Mouse (Mus musculus) heart, adult 8-10 months (tissue): ENCODE results near the gene Ttc37. TPM values are rescaled to one million over a fixed set of nuclear protein-coding genes. Genes with fewer than 3 reads are reported as not detected.

Experiments used
- DNase-seq: peaks from one replicate; pipeline ENCODE4 v3.0.0; 2022; ENCODE audit warnings: low spot score
- total RNA-seq, 4 experiments: library from RNA; stranded (reverse); gene quantifications; 2 replicates each; pipeline ENCODE4 v1.2.4; 2022

Ttc37 gene
- total RNA-seq: 10 to 100 TPM in 3 of 4 experiments, 1 to 10 TPM in 1; 8.8 to 11.0 (median 10.2) TPM

DNA sequence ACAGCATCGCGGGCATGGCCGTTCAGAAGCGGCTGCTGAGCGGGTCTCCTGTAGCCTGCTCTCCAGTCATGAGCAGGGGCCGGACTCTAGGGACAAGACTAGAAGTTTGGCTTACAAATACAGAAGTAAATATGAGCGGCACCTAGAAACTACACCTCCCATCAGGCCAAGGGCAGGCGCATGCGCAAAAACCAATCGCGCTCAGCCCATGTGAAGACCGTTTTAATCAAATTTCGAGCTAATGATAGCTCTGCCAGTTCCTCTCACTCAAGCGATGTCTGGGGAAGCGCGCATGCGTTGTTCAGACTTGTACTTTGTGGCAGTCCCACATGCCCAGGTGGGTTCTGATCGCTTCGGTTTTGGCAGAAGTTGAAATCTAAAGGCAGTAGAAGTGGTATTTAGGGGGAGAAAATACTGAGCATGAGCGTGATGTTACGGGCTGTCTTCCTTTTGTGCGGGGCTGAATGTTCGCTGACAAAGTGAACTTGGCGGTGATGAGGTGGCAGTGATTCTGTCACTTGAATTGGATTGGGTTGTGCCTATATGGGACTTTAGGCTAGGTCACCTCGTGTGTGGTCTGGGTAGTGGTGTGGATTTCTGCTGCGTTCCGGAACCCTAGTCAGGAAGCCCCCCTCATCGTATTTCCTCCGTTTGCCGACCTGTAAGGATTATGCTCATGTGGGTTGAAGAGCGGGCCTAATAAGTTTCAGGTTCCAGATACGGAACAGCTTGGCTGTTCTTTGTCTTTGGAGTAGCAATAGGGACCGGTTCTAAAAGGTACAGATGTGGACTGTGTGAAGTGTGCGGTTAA is at the start of gene Ttc37, which contains the start of gene Arsk:
TSS of gene Ttc37 (plus strand) at position 242 of the 811 bp plus-strand sequence.
TSS of gene Arsk (minus strand) at position 168 of the 811 bp plus-strand sequence.
- DNase-seq: peak; percentile 96

DNA sequence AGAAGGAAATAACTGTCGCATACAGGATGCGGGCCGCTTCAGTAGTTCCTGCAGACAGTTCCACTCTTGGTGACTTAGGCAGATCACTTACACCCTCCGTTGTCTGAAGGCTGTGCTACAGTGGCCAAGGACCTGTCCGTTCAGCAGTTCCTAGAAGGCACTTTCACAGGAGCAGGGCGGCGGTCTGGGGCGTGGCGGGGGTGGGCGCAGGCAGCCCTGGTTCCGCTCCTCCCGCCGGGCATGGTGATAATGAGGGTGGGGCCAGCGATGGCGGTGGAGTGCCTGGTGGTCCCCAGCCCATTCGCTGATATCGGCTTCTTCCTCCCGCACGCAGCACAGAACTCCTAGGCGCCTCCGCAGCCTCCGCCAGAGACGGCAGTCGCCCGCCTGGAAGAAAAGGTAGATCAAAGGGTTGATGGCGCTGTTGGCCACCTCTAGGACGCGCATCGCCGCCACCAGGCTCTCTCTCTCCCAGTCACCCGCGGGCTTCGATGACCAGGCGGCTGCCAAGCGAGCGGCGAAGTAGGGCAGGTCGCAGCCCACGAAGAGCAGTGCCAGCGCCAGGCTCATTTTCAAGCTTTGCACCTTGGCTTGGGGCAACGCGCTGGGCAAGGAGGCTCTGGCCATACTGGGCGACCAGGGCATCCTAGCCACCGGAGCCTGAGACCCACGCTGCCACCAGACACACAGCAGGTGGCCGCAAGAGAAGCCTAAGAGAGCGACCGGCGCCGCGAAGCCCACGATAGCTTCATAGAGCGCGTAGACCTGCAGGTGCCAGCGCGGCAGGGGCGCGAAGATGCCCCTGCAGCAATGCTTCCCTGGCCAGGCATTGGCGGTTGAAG is 42.9 kb upstream of the Ttc37 start:
- peak; percentile 11 for DNase-seq

DNA sequence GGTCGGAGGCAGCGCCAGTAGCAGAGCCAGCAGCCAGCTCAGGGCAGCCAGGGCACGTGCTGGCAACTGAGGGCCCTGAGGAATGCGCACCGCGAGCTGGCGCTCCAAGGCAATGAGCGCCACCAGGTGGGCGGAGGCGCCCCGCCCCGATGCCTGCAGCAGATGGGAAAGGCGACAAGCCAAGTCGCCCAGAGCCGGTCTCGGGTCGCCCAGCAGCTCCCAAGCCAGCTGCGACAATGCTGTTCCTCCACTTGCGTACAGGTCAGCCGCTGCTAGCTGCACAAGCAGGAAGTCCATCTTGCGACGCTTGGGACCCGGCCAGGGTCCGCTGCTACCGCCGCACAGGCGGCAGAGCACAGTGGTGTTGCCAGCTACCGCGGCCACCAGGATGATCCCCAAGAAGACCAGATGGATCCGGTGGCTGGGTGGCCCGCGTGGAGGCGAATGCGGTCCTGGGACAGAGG is 42.2 kb upstream of the Ttc37 start:
- DNase-seq: peak; percentile 21

GRCm38 (mm10) chr13:76056896-76057266 is 41.7 kb upstream of the Ttc37 start, which contains the start of gene Gpr150:
Gpr150 (minus strand) TSS chr13:76056996.
- no peak for DNase-seq

GRCm38 (mm10) chr13:76057267-76058069 is 41.1 kb upstream of the Ttc37 start:
- DNase-seq: no peak

- no peak for DNase-seq
These were observed 38.9 kb upstream of the Ttc37 start for GRCm38 (mm10) chr13:76059591-76059990.

GRCm38 (mm10) chr13:76062126-76062525 is 36.4 kb upstream of the Ttc37 start:
- DNase-seq: no peak

- no peak for DNase-seq
These were observed 36.0 kb upstream of the Ttc37 start for GRCm38 (mm10) chr13:76062569-76062968.

GRCm38 (mm10) chr13:76063548-76063947 is 35.0 kb upstream of the Ttc37 start:
- DNase-seq: no peak

GRCm38 (mm10) chr13:76064363-76064945 is 34.1 kb upstream of the Ttc37 start:
- DNase-seq: no peak

DNA sequence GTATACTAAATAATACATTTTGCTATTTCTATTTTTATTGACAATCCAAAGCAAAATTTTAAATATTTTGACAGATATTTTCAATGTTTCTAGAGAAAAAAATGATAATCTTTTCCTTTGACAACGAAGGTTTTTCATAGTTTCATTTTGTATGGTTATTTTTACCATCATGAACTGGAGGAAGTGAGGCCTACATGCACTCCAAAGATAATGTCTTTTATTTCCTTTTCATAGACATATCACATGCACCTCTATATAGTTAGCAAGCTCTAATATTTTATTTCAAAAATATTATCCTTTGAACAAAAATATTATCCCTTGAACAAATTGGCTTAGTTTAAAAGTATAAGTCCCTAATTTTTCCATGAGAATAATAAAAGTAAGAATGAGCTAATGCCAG is 24.2 kb upstream of the Ttc37 start:
- no peak for DNase-seq

DNA sequence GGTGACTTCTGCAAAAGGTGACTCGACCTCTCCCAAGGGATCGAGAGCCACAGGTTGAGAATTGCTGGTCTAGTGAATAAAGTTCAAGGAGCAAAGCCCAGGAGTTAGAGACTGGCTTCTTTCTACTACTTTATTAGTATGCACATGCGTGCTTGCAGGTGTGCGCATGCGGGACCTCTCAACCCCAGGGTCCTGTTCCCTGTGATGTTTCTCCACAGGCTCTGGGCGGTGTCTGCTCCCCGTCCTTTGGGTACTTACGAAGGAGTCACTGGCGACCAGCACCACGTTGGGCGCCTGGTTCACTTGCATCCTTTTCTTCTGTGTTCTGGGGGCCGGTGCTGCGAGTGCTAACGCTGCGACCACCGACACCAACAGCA is 430 bp upstream of the Ttc37 start:
- no peak for DNase-seq

DNA sequence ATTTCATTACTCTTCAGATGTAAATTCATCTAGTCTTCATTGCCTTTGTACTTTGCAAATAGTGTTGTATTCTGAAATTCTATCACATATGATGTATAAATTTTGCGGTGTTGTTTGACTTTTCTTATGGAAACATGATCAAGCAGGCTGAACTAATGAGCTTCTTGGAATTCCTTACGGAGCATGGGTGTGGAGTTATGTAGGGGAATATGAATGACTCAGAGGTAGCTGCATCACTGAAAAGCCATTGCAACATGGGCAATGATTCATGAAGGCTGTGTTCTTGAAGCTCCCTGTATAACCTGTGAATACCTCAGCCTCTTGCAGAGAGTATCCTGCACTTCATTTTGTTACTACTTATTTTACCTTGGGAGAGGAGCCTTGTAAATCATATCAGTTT is 3.5 kb downstream of the Ttc37 start:
- no peak for DNase-seq

DNA sequence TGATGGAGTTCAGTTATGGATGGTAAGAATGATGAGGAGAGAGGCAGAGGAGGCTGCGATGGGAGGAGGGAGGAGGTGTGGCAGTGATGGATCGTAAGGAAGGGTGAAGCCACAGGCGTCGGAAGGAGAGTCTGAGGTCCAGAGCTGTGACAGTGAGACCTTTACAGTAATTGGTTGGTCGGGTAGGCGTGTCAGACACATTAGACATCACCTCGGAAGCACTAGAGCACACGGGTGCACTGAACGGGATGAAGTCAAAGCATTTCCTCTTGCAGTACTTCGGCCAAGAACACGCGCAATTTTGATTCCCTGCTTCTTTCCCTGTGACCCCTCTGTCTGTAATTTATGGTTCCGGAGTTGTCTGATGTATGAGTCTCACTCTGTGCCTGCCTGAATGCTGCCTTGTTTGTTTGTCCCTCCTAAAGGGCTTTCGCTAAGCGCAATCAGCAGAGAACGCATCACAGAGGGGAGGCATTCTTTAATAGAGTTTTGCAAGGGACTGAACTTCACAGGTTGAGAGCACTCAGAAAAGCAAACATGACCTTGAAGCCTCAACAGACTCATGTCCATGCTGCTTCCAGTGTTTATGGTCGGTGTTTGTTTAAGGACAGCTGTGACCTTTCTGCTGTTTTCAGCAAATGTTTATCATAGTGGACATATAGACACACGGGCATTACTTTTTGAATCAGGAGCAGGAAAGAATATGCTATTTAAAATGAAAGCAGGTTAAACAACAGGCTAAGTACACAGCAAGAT is 10.7 kb downstream of the Ttc37 start:
- DNase-seq: no peak

DNA sequence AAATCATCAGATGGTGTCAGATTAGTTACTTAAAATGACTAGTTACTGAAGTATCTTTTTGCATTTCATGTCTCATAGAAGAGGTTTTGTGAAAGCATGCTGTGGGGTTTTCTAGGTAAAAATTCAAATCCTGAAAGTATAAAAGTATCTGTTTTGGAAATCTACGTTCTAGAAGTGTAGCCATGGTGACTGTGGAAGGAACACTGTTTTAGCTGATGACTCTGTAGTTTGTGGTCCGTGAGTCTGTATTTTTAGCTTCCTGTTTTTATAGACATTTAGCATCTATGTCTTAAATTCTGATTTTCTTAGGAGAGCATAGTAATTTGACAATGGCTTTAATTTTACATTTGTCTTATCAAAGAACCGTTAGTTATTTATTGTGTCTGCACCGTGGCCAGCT is 30.3 kb downstream of the Ttc37 start:
- no peak for DNase-seq

- no peak for DNase-seq
These were observed 33.9 kb downstream of the Ttc37 start for GRCm38 (mm10) chr13:76132415-76132814.

- no peak for DNase-seq
These were observed 40.3 kb downstream of the Ttc37 start for GRCm38 (mm10) chr13:76138862-76139261.

GRCm38 (mm10) chr13:76141117-76141808 is 42.7 kb downstream of the Ttc37 start:
- no peak for DNase-seq

GRCm38 (mm10) chr13:76150483-76150882 is 51.9 kb downstream of the Ttc37 start:
- no peak for DNase-seq

DNA sequence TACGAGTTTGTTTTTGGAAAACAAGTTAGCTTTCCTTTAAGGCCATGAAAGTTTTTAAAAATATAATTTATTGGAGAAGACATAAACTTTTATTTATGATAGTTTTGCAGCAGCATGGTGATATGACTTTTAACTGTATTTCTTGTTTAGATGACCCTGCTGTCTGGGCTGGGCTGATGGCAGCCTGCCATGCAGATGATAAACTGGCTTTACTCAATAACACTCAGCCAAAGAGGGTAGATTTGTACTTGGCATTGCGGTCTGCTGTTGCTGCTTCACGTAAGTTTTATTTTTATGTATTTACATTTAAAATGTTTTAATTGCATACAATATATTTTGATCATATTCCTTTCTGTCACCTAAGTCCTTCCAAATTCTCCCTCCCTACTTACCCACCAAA is 58.6 kb downstream of the Ttc37 start:
- DNase-seq: peak; percentile 2
